Mouse (Mus musculus) myocyte (in vitro differentiated cells): ENCODE results near the gene Cwc25.

Source experiments
- E2F4 ChIP-seq: IDR thresholded peaks from one replicate; pipeline ENCODE4 v1.6.1; 2011; ENCODE audit warnings: mild to moderate bottlenecking, control low read depth, moderate library complexity; ENCODE audit not compliant: insufficient read depth
- MAX ChIP-seq: IDR thresholded peaks from one replicate; pipeline ENCODE4 v1.6.1; 2011; ENCODE audit warnings: low read depth, mild to moderate bottlenecking, control low read depth
- MYOD1 ChIP-seq, 3 experiments: IDR thresholded peaks; one replicate each; pipeline ENCODE4 v1.6.1; 2011; ENCODE audit warnings: control low read depth in 2 of 3, low read depth in 2 of 3, mild to moderate bottlenecking in 2 of 3, moderate library complexity in 1 of 3; ENCODE audit not compliant: insufficient read length in 2 of 3, control insufficient read depth in 1 of 3
- MYOG ChIP-seq, 3 experiments: IDR thresholded peaks; one replicate each; pipeline ENCODE4 v1.6.1; 2011; ENCODE audit warnings: control low read depth in 2 of 3, low read depth in 2 of 3, mild to moderate bottlenecking in 2 of 3; ENCODE audit not compliant: insufficient read length in 2 of 3, control insufficient read depth in 1 of 3, insufficient read depth in 1 of 3
- POLR2A ChIP-seq: IDR thresholded peaks from one replicate; pipeline ENCODE4 v1.6.1; 2011; ENCODE audit warnings: low read depth, mild to moderate bottlenecking, control low read depth, moderate library complexity; ENCODE audit not compliant: insufficient read length
- USF1 ChIP-seq: IDR thresholded peaks from one replicate; pipeline ENCODE4 v1.6.1; 2011; ENCODE audit warnings: low read depth, mild to moderate bottlenecking, control low read depth, moderate library complexity

- TF ChIP-seq POLR2A (no peak), USF1 (no peak), MYOD1 (IDR thresholded peaks at IDR 0.05; ENCODE audit: control insufficient read depth in 1 of 3, insufficient read length in 2 of 3, low read depth in 2 of 3) (no peak), MAX (no peak), MYOG (IDR thresholded peaks at IDR 0.05; ENCODE audit: control insufficient read depth in 1 of 3, insufficient read depth in 1 of 3, insufficient read length in 2 of 3, low read depth in 2 of 3) (no peak), E2F4 (no peak)
Observed at GRCm38 (mm10) chr11:97802495-97802894, 36.1 kb upstream of the Cwc25 start.
